Mouse (Mus musculus): ENCODE data around the gene Zfand3.

GRCm38 (mm10) chr17:30241720-30242322, 237.3 kb downstream of the Zfand3 start:
- TF ChIP-seq POLR2A (IDR thresholded peaks at IDR 0.05; ENCODE audit: borderline replicate concordance, extremely low read depth, low read depth, low read length) (no peak), CTCF (IDR thresholded peaks at IDR 0.05; ENCODE audit: insufficient read depth, low read length) (no peak)
